Mouse (Mus musculus) A20 (cell line): ENCODE results near the gene Tmem139.
A peak's percentile ranks its signal among the peaks of the same experiment; 100 is the strongest.

Experiments used
- DNase-seq: peaks from one replicate; pipeline ENCODE4 v3.0.0-alpha.2; 2011; ENCODE audit warnings: low read depth, low spot score

Gene Tmem139

DNA sequence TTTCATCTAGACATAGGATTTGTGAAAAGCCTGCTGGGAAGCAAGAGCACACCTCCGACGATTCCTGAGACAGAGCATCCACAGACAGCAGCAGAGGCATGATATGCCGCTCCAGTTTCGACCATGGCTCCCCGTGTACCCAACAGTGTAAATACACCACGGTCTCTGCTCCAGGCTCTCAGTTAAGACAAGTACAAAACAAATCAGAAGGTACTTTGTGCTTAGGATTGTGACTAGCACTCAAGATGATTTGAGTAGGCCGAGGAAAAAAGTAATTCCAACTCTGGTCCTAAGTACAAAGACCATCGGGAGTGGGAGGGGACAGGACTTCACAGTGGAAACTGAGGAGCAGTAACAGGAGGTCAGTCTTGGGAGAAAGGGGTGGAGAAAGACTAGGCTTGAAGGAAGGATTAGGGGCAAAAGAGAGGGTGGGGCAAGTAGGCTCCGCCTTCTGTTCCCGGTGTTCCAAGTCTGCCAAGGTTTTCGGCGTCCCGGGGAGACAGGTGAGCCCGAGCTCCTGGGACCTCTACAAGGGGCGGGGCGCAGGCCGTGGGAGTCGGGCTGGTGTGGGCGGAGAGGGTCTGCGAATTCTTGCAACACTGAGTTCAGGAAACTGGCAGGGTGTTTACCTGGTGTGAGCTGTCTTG is at the start of gene Tmem139:
Gene Tmem139 (plus strand): TSS at position 447 of the 647 bp plus-strand sequence.
- DNase-seq: no peak

- DNase-seq: no peak
These were observed 46.7 kb upstream of the Tmem139 start, which contains the start of gene Tas2r144 for GRCm38 (mm10) chr6:42215028-42215427. Tas2r144 (plus strand) TSS chr6:42215328.

DNA sequence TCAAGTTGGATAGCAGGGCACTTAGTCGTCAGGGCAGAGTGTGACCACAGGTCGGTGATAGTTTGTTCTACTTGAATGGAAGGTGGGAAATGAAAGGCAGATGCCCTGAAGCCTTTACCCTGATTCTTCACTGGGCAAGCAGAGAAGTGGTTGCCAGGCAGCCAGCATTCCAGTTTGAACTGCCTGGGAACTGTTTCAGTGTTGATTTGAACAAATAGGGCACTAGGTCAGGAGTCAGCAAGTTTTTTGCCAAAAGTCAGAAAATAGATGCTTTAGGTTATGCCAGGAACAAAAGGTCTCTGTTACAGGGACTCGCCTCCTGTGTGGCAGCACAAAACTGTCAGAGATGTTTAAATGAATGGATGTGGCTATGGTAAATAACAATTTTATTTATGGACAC is 39.5 kb upstream of the Tmem139 start:
- no peak for DNase-seq

DNA sequence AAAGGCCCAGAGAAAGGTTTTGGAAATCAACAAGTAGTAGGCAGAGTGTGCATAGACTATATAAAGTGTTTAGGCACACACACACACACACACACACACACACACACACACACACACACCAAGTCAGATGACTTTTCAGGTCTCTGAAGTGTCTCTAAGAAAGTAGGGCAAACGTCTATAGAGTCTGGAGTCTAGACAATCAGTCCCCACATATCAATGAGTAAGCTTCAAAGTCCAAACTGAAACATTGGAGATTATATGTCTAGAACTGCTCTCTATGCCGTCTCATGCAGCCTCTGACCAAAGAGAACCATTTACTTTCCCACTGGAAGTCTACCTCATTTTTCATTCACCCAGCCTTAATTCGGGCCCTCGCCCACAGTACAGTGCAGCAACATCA is 36.7 kb upstream of the Tmem139 start:
- DNase-seq: no peak

DNA sequence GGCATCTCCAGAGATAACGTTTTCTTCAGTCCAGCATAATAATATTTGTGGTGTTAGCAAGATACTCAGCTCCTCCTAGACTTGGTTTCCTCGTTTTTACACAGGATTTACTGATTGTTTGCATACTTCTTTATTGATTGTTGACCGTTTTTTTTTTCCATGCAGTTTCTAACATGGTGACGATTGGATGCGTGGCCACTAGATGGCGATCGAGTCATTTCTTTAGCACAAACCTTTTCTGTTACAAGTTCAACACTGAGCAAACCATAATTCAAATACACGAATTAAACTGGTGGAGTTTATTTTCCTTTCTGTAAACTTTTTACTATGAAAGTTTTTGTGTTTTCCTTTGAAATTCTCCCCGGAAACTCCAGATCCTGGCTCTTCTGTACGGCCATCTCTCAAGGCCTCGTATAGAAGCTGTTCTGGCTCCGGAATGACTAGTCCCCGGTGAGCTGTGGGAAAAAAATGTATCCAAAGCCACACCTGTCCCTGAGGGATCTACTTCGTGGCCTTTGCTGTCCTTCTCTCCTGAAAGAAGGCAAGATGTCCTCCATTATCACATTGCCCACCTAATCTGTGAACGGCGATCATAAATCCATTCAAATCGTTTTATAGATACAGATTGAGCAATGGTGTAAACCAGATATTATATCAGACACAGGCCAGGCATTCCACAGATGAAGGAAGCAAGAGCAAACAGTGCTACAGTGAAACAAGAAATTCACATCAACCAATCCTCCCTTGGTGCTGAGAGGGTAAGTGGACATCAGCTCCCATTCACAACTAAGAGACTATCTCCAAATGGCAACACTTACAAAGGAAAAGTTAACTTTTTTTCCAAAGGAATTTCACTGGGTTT is 34.3 kb upstream of the Tmem139 start:
- DNase-seq: peak; percentile 67

DNA sequence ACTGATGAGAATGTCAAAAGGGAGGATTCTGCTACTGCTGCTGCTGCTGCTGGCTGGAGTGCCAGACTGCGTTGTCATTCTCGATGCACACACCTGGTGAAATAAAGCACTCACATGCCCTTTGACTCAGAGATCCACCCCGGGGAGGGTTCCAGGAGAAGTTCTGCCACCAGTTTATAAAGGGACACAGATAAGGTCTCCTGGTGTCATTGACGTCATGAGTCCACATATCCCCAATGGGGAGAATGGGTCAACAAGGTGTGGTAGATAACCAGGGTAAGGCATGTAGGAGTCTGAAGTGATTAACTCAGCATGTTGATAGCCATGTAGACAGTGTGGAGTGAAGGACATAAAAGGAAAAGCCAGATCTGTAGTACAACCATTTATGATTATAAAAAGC is 32.2 kb upstream of the Tmem139 start:
- DNase-seq: no peak

DNA sequence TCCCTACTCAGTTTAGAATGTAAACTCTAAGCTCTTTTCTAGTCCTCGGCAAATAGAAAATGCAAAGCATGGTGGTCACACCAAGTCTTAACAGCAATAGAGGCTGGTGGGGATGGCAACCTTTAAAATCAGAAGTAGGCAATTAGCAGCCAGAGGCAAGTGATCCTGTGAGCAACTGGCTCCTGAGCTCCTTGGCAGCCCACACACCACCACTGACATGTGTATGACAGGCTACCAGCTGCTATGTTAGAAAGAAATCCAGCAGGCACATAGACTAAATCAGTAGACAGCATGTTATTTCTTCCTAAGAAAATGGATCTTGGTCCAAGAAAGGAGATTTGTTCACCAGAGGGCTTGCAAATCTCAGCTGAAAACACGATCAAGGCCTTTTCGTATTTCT is 30.6 kb upstream of the Tmem139 start:
- no peak for DNase-seq

GRCm38 (mm10) chr6:42237276-42237805 is 24.4 kb upstream of the Tmem139 start:
- DNase-seq: no peak

GRCm38 (mm10) chr6:42241311-42242045 is 20.3 kb upstream of the Tmem139 start:
- DNase-seq: no peak

GRCm38 (mm10) chr6:42245711-42246353 is 15.9 kb upstream of the Tmem139 start, which contains the start of gene Gstk1:
Gstk1 (plus strand) TSS chr6:42245935.
- DNase-seq: peak; percentile 84

GRCm38 (mm10) chr6:42247173-42247572 is 14.6 kb upstream of the Tmem139 start:
- no peak for DNase-seq

DNA sequence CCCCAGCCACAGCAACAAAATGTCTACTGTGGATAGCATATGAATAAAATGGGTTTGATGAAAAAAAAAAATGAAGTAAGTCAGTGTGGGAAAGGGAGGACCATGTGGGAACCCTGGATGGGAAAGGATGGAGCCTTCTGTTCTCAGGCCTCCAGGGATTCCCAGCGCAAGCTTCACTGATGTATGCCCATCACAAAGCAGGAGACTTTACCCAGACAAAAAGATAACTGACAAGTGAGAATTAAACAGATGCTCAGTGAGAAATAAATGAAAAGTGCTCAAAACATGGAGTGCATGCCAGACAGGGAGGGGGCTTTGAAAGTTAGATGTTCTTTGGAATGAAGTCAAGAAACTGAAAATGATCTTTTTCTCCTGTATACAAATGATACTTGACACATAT is 13.8 kb upstream of the Tmem139 start:
- DNase-seq: no peak

GRCm38 (mm10) chr6:42251791-42252190 is 10.0 kb upstream of the Tmem139 start:
- no peak for DNase-seq

DNA sequence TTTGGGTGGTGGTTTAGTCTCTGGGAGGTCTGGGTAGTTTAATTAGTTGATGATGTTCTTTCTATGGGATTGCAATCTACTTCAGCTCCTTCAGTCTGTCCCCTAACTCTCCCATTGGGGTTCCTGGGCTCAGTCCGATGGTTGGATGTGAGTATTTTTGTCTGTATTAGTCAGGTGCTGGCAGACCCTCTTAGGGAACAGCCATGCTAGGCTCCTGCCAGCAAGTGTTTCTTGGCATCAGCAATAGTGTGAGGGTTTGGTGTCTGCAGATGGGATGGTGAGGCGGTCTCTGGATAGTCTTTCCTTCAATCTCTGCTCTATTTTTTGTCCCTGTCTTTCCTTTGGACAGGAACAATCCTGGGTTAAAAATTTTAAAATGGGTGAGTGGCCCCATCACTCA is 8.7 kb upstream of the Tmem139 start:
- DNase-seq: no peak

- peak; percentile 66 for DNase-seq
These were observed 4.4 kb upstream of the Tmem139 start for GRCm38 (mm10) chr6:42257303-42257863.

- no peak for DNase-seq
These were observed 1.3 kb upstream of the Tmem139 start for GRCm38 (mm10) chr6:42260430-42260829.

- peak; percentile 97 for DNase-seq
These were observed 3.0 kb downstream of the Tmem139 start, which contains the start of gene Casp2 for GRCm38 (mm10) chr6:42264626-42265312. Casp2 (plus strand) TSS chr6:42264985.

DNA sequence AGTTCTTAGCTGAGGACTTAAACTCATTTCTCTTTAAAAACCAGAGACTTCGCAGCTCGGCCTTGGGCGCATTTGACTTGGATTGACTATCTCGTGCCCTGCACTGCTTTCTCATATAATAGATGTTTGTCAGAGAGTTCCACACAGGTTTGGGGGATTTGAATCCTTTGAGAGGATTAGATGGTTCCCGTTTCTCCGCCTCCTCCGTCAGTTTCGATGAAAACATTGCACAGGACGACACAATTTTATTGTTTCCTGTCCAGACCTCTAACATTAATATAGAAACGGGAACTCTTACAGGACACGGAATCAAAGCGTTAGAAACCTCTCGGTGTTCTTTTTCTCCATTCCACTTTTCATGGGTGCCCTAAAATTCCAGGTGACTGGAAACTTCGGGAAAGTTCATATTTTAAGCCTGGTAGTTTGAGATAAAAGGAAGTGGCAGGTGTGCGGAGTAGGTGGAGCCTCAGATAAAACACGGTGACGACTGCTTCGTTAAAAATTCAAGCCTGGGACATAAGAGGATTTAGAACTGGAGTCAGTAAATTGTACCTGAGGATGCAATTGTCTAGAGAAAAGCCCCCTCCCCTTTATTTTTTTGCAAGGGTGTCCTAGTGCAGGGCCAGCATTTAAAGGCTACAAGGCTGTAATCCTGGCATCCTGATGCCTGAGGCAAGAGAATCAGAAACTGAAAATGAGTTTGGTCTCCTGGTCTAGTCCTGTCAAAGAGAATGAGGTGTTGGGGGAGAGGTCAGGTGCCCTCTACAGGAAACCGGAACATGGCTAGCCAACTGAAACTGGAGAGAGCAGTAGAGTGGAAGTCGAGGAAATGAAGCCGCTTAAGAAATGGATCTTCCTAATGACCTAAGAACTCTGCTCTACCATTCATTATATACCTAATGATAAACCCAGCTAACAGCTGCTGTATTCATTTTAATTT is 3.9 kb downstream of the Tmem139 start:
- peak; percentile 76 for DNase-seq

GRCm38 (mm10) chr6:42270817-42271216 is 9.0 kb downstream of the Tmem139 start:
- DNase-seq: no peak
